13 mouse cellular contexts compared by ENCODE assay signal in the genomic region with DNA sequence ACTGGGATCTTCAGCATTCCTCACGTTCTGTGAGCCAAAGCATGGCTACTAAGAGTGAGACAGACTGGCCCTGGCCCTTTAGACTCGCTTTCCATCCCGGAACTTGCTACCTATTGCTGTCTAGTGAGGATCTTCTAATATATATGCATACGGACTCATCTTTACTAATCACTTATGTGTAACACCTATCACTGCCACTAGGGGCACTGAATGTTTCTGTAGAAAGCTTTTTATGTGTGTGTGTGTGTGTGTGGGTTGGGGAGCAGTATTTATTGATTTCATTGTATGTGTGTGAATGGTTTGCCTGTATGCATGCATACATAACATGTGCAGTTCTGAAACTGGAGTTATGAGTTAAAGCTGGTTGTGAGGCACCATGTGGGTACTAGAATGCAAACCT. TPM values are rescaled to one million over a fixed set of nuclear protein-coding genes. Genes with fewer than 3 reads are reported as not detected.
DNase-seq lines count a peak whose midpoint lies in the region; ATAC-seq and TF ChIP-seq lines count a peak whose summit lies in the region.
"Had no signal": no experiment of that assay in that cellular context is flagged by ENCODE, and none has a peak within 500 bp of the region (broad histone marks: within the 10 kb centered on the region; RNA-seq: fewer than 3 reads in every experiment).

No protein-coding gene starts in this region.

- H3K36me3 ChIP-seq in liver, postnatal 0 days (replicated peaks; ENCODE audit: insufficient read depth, low read length) = no peaks in the 10 kb centered on the region
- H3K36me3 ChIP-seq in liver, embryonic 12.5 days = no peaks in the 10 kb centered on the region

- TF ChIP-seq CTCF in liver, postnatal 0 days (IDR thresholded peaks at IDR 0.05; ENCODE audit: low read depth) = peak; percentile 54

- DNase-seq in embryo, embryonic 10 days (ENCODE audit: low spot score) = peak; percentile 20
- DNase-seq in embryo, embryonic 9.5 days (ENCODE audit: extremely low spot score) = no peak
- DNase-seq in liver, postnatal 0 days = no peak
- peak; percentile 38 for DNase-seq in R1 (ENCODE audit: low read depth, low spot score)
- peak; percentile 65 for DNase-seq in retina, embryonic 14.5 days (ENCODE audit: low spot score)
- no peak for DNase-seq in urinary bladder, adult 18-20 months (ENCODE audit: low spot score in 2 of 2)
- DNase-seq in adrenal gland, adult 18-20 months (ENCODE audit: low spot score in 2 of 2) = no peak
- DNase-seq: gastrocnemius, postnatal 36 days; kidney, adult 11 months; left cerebral cortex, postnatal 4 days; right cerebral cortex, postnatal 25 days had no signal

- H3K9me3 ChIP-seq in liver, postnatal 0 days (ENCODE audit: low read length) = no peaks in the 10 kb centered on the region
- H3K9me3 ChIP-seq in liver, embryonic 12.5 days (replicated peaks) = no peaks in the 10 kb centered on the region
- H3K9me3 ChIP-seq: megakaryocyte, embryonic 14.5 days had no signal

- H3K4me1 ChIP-seq in liver, postnatal 0 days (ENCODE audit: insufficient read depth) = no peaks in the 10 kb centered on the region
- H3K4me1 ChIP-seq in liver, embryonic 12.5 days = no peaks in the 10 kb centered on the region

- H3K27ac ChIP-seq in liver, postnatal 0 days (ENCODE audit: low read depth) = no peak overlapping the region
- no peak overlapping the region for H3K27ac ChIP-seq in liver, embryonic 12.5 days

- no peak overlapping the region for H3K4me2 ChIP-seq in liver, postnatal 0 days (ENCODE audit: low read depth, low read length)
- no peak overlapping the region for H3K4me2 ChIP-seq in liver, embryonic 12.5 days

- WGBS in liver, postnatal 0 days (ENCODE audit: insufficient replicate concordance) = 56% methylated on average over 4 of the region's 4 CpGs
- 42% methylated on average over 4 of the region's 4 CpGs for WGBS in liver, embryonic 12.5 days (ENCODE audit: insufficient replicate concordance)

- TF ChIP-seq EP300 in liver, postnatal 0 days (IDR thresholded peaks at IDR 0.05; ENCODE audit: low read depth) = no peak

- no peak overlapping the region for H3K4me3 ChIP-seq in liver, postnatal 0 days (ENCODE audit: low read depth, low read length)
- no peak overlapping the region for H3K4me3 ChIP-seq in liver, embryonic 12.5 days
- H3K4me3 ChIP-seq: megakaryocyte, embryonic 14.5 days had no signal

- no peak for ATAC-seq in liver, postnatal 0 days
- no peak for ATAC-seq in liver, embryonic 12.5 days

- no peak overlapping the region for H3K9ac ChIP-seq in liver, postnatal 0 days (replicated peaks)
- H3K9ac ChIP-seq in liver, embryonic 12.5 days = no peak overlapping the region

- H3K27me3 ChIP-seq in liver, postnatal 0 days (ENCODE audit: insufficient read depth, low read length) = no peaks in the 10 kb centered on the region
- no peaks in the 10 kb centered on the region for H3K27me3 ChIP-seq in liver, embryonic 12.5 days (replicated peaks)
- H3K27me3 ChIP-seq: megakaryocyte, embryonic 14.5 days had no signal

RNA-seq across cellular contexts. Expression of a gene that starts 17.6 kb away (rescaled TPM):
- 1.0 and 1.4 TPM in 2 replicates for polyA plus RNA-seq in liver, postnatal 0 days (2015; fragmentation: Nextera tagmentation; extraction: Ambion mirVana)
- polyA plus RNA-seq in liver, embryonic 12.5 days (2016; fragmentation: Nextera tagmentation; extraction: Ambion mirVana) = 0.01 and 0.10 TPM in 2 replicates
- total RNA-seq in adrenal gland, adult 18-20 months (2021) = 10 to 100 TPM; 19.7 to 28.7 TPM

Comparison
In these comparisons a context has a peak if more than half of its experiments do, and no peak if none do; other contexts are left out.
1. DNase-seq: peak in embryo, embryonic 10 days (single experiment), R1 (single experiment) and retina, embryonic 14.5 days (single experiment); none in embryo, embryonic 9.5 days (single experiment), liver, postnatal 0 days (single experiment), urinary bladder, adult 18-20 months (0 of 2) and adrenal gland, adult 18-20 months (0 of 2).